Mouse (Mus musculus) CH12.LX (cell line): ENCODE results near the gene Herc2. TPM values are rescaled to one million over a fixed set of nuclear protein-coding genes. Genes with fewer than 3 reads are reported as not detected.

Source experiments
- DNase-seq: peaks from one replicate; pipeline ENCODE4 v3.0.0-alpha.2; 2013; ENCODE audit errors: extremely low read depth
- H3K27ac ChIP-seq: 2 replicates; pipeline ENCODE4 v1.5.1; 2012; ENCODE audit warnings: low read depth, mild to moderate bottlenecking, control low read depth, moderate library complexity; ENCODE audit not compliant: insufficient read depth
- H3K27me3 ChIP-seq: replicated peaks from 2 replicates; pipeline ENCODE3; 2012; ENCODE audit warnings: inconsistent platforms
- H3K36me3 ChIP-seq, 2 experiments: replicated peaks in 1 of 2; 2 replicates each; pipeline versions ENCODE3 to v1.6.1; 2012; ENCODE audit warnings: inconsistent platforms in 1 of 2, low read length in 1 of 2, mild to moderate bottlenecking in 1 of 2, mixed read lengths in 1 of 2, moderate library complexity in 1 of 2; ENCODE audit not compliant: control insufficient read depth in 1 of 2, insufficient read depth in 1 of 2
- H3K4me1 ChIP-seq, 2 experiments: 2 replicates each; pipeline ENCODE4 v1.6.1; 2012; ENCODE audit warnings: inconsistent platforms in 1 of 2, moderate library complexity in 1 of 2; ENCODE audit not compliant: insufficient read depth in 2 of 2, control insufficient read depth in 1 of 2
- H3K4me2 ChIP-seq: 2 replicates; pipeline ENCODE4 v1.6.1; 2012; ENCODE audit warnings: low read depth, mild to moderate bottlenecking, control low read depth; ENCODE audit not compliant: poor library complexity, insufficient read depth, severe bottlenecking
- H3K4me3 ChIP-seq, 3 experiments: fragments of 150-350 bp in 1 of 3; sonication (generic) in 1 of 3; replicated peaks in 1 of 3; 2 replicates each; pipeline versions ENCODE3 to v1.5.1; 2011 to 2012; ENCODE audit warnings: low read depth in 2 of 3, low read length in 2 of 3, mild to moderate bottlenecking in 2 of 3, moderate library complexity in 2 of 3, control low read depth in 1 of 3, improper control_type of control experiment in 1 of 3, inconsistent platforms in 1 of 3, mixed read lengths in 1 of 3; ENCODE audit not compliant: poor library complexity in 1 of 3
- H3K79me2 ChIP-seq: replicated peaks from 2 replicates; pipeline ENCODE4 v1.6.1; 2012; ENCODE audit warnings: mild to moderate bottlenecking, moderate library complexity; ENCODE audit not compliant: control insufficient read depth, poor library complexity, insufficient read depth, severe bottlenecking; ENCODE audit errors: extremely low read depth
- H3K9ac ChIP-seq: 2 replicates; pipeline ENCODE4 v1.6.1; 2012; ENCODE audit warnings: low read depth, mild to moderate bottlenecking, control low read depth, moderate library complexity; ENCODE audit not compliant: insufficient read depth
- H3K9me3 ChIP-seq: replicated peaks from 2 replicates; pipeline ENCODE3; 2012; ENCODE audit warnings: low read length, inconsistent platforms, mixed read lengths
- CHD1 ChIP-seq: IDR thresholded peaks from 2 replicates; pipeline ENCODE4 v1.6.1; 2012; ENCODE audit warnings: low read depth, low read length, improper control_type of control experiment, inconsistent platforms
- E2F4 ChIP-seq: IDR thresholded peaks from 2 replicates; pipeline ENCODE4 v1.6.1; 2011; ENCODE audit warnings: low read depth, low read length, improper control_type of control experiment; ENCODE audit not compliant: insufficient replicate concordance
- ELF1 ChIP-seq: IDR thresholded peaks from 2 replicates; pipeline ENCODE4 v1.6.1; 2014; ENCODE audit warnings: low read depth, mild to moderate bottlenecking, inconsistent platforms, low read length, improper control_type of control experiment
- EP300 ChIP-seq: IDR thresholded peaks from 2 replicates; pipeline ENCODE4 v1.6.1; 2011; ENCODE audit warnings: low read length, improper control_type of control experiment
- ETS1 ChIP-seq: conservative IDR thresholded peaks from 2 replicates; pipeline ENCODE4 v1.6.1; 2012; ENCODE audit warnings: low read depth, mild to moderate bottlenecking, inconsistent platforms, low read length, improper control_type of control experiment, moderate library complexity
- IRF4 ChIP-seq: IDR thresholded peaks from 2 replicates; pipeline ENCODE4 v1.6.1; 2014; ENCODE audit warnings: low read depth, mild to moderate bottlenecking, inconsistent platforms, low read length, improper control_type of control experiment
- JUND ChIP-seq: conservative IDR thresholded peaks from 2 replicates; pipeline ENCODE4 v1.6.1; 2011; ENCODE audit warnings: low read depth, low read length, improper control_type of control experiment
- KAT2A ChIP-seq: IDR thresholded peaks from 2 replicates; pipeline ENCODE4 v1.6.1; 2012; ENCODE audit warnings: low read length, improper control_type of control experiment, inconsistent platforms; ENCODE audit not compliant: insufficient replicate concordance
- MAFK ChIP-seq: IDR thresholded peaks from 2 replicates; pipeline ENCODE4 v1.6.1; 2011; ENCODE audit warnings: low read length, improper control_type of control experiment; ENCODE audit not compliant: insufficient replicate concordance
- MAX ChIP-seq: IDR thresholded peaks from 2 replicates; pipeline ENCODE4 v1.6.1; 2011; ENCODE audit warnings: low read length, improper control_type of control experiment
- MXI1 ChIP-seq: IDR thresholded peaks from 2 replicates; pipeline ENCODE4 v1.6.1; 2011; ENCODE audit warnings: mild to moderate bottlenecking, low read depth, low read length, improper control_type of control experiment
- MYC ChIP-seq: IDR thresholded peaks from 2 replicates; pipeline ENCODE4 v1.6.1; 2011; ENCODE audit warnings: low read depth, mild to moderate bottlenecking, improper control_type of control experiment, low read length
- NRF1 ChIP-seq: IDR thresholded peaks from 2 replicates; pipeline ENCODE4 v1.6.1; 2014; ENCODE audit warnings: low read depth, mild to moderate bottlenecking, inconsistent platforms, low read length, improper control_type of control experiment, moderate library complexity
- POLR2A ChIP-seq: IDR thresholded peaks from 2 replicates; pipeline ENCODE4 v1.6.1; 2011; ENCODE audit warnings: low read depth, mild to moderate bottlenecking, improper control_type of control experiment, low read length
- RCOR1 ChIP-seq: conservative IDR thresholded peaks from 2 replicates; pipeline ENCODE4 v1.6.1; 2012; ENCODE audit warnings: low read depth, mild to moderate bottlenecking, inconsistent platforms, low read length, improper control_type of control experiment
- SIN3A ChIP-seq: IDR thresholded peaks from 2 replicates; pipeline ENCODE4 v1.6.1; 2012; ENCODE audit warnings: low read length, improper control_type of control experiment, inconsistent platforms
- TBP ChIP-seq: conservative IDR thresholded peaks from 2 replicates; pipeline ENCODE4 v1.6.1; 2011; ENCODE audit warnings: low read depth, low read length, improper control_type of control experiment
- USF2 ChIP-seq: conservative IDR thresholded peaks from 2 replicates; pipeline ENCODE4 v1.6.1; 2011; ENCODE audit warnings: low read depth, low read length, improper control_type of control experiment
- ZC3H11A ChIP-seq: IDR thresholded peaks from 2 replicates; pipeline ENCODE4 v1.6.1; 2012; ENCODE audit warnings: low read depth, mild to moderate bottlenecking, inconsistent platforms, low read length, improper control_type of control experiment
- ZKSCAN1 ChIP-seq: IDR thresholded peaks from 2 replicates; pipeline ENCODE4 v1.6.1; 2012; ENCODE audit warnings: low read depth, inconsistent platforms, low read length, improper control_type of control experiment, borderline replicate concordance
- ZMIZ1 ChIP-seq: IDR thresholded peaks from 2 replicates; pipeline ENCODE4 v1.6.1; 2012; ENCODE audit warnings: low read depth, mild to moderate bottlenecking, inconsistent platforms, low read length, improper control_type of control experiment
- ZNF384 ChIP-seq: IDR thresholded peaks from 2 replicates; pipeline ENCODE4 v1.6.1; 2012; ENCODE audit warnings: low read depth, low read length, improper control_type of control experiment, inconsistent platforms
- dilution Hi-C: fragments of 300-500 bp; cut with MboI; formaldehyde crosslinking; loops from 2 replicates; pipeline ENCODE4 v1.14.3; 2020; ENCODE audit warnings: low sequenced_read_pairs; ENCODE audit not compliant: extremely low pct_unique_long_range_greater_than_20kb, extremely low pct_ligation_motif_present
- in situ Hi-C: fragments of 300-500 bp; cut with MboI; formaldehyde crosslinking; loops from 3 replicates; pipeline ENCODE4 v1.14.3; 2019; ENCODE audit warnings: low sequenced_read_pairs, low pct_ligation_motif_present, low pct_unique_long_range_greater_than_20kb, mixed read lengths
- polyA plus RNA-seq: library from polyadenylated mRNA; unstranded; fragments of >175 nt; gene quantifications from 2 replicates; pipeline ENCODE4 v1.2.1, GENCODE M21; 2012; ENCODE audit warnings: low read depth; ENCODE audit not compliant: insufficient read length
- total RNA-seq, 2 experiments: library from RNA; depleted of rRNA; stranded (reverse); fragments of 300-350 nt in 1 of 2; fragments of >200 nt in 1 of 2; gene quantifications; 2 replicates each; pipeline ENCODE4 v1.2.3; 2012 to 2014

Herc2 gene
- total and polyA plus RNA-seq, 3 experiments, result 9.7 to 27.6 (median 18.2) TPM

GRCm38 (mm10) chr7:56204877-56205276 is 154.9 kb downstream of the Herc2 start:
- Histone ChIP-seq H3K36me3 (peaks cover 27 to 62% of the 10 kb centered on the region in 2 experiments), H3K9me3 (no peaks in the 10 kb centered on the region), H3K27me3 (no peaks in the 10 kb centered on the region), H3K4me1 (peaks cover 18 to 50% of the 10 kb centered on the region in 2 experiments), H3K4me3 (no peak overlapping the region), H3K4me2 (no peak overlapping the region), H3K27ac (no peak overlapping the region), H3K79me2 (no peaks in the 10 kb centered on the region), H3K9ac (no peak overlapping the region)
- DNase-seq, result peak; percentile 6
- TF ChIP-seq MAX, result no peak
- TF ChIP-seq JUND, result no peak
- TF ChIP-seq ZC3H11A, result no peak
- dilution Hi-C loops (no loop called here), in situ Hi-C loops (loop anchor here (5.0 kb wide), 1 partner anchor 48 kb away; no protein-coding TSS in a partner anchor)

- Histone ChIP-seq H3K4me2 (no peak overlapping the region), H3K4me1 (peaks cover 0 to 3% of the 10 kb centered on the region in 2 experiments; a peak in 2 of 4 replicates), H3K36me3 (peaks cover 42 to 84% of the 10 kb centered on the region in 2 experiments), H3K27ac (no peak overlapping the region), H3K9ac (no peak overlapping the region), H3K9me3 (no peaks in the 10 kb centered on the region), H3K4me3 (no peak overlapping the region), H3K79me2 (no peaks in the 10 kb centered on the region), H3K27me3 (no peaks in the 10 kb centered on the region)
- no peak for TF ChIP-seq POLR2A
- no peak for TF ChIP-seq CHD1
- TF ChIP-seq SIN3A, result no peak
- no peak for TF ChIP-seq MAX
- no peak for TF ChIP-seq RCOR1
- no peak for TF ChIP-seq NRF1
- no peak for TF ChIP-seq ZNF384
- no peak for TF ChIP-seq EP300
- no peak for TF ChIP-seq MAFK
- no peak for TF ChIP-seq IRF4
- no peak for TF ChIP-seq MYC
- TF ChIP-seq USF2, result no peak
- TF ChIP-seq TBP, result no peak
- TF ChIP-seq ZMIZ1, result no peak
- no peak for TF ChIP-seq ETS1
- TF ChIP-seq ELF1, result no peak
- no peak for TF ChIP-seq KAT2A
- TF ChIP-seq MXI1, result no peak
- TF ChIP-seq E2F4, result no peak
- TF ChIP-seq ZKSCAN1, result no peak
- in situ Hi-C loops, result no loop called here
- DNase-seq, result no peak
- dilution Hi-C loops, result no loop called here
Measured at GRCm38 (mm10) chr7:56220811-56221210, 170.8 kb downstream of the Herc2 start.
